Mouse (Mus musculus) kidney, embryonic 14.5 days (tissue): Measurements from ENCODE around the gene Erf. TPM values are rescaled to one million over a fixed set of nuclear protein-coding genes. Genes with fewer than 3 reads are reported as not detected.

Source experiments
- ATAC-seq: fragments of 200-750 bp; cut with Nextera tagmentation; 2 replicates; pipeline ENCODE4 v1.8.0; 2017; ENCODE audit warnings: moderate number of reproducible peaks, mild to moderate bottlenecking, moderate TSS enrichment, moderate library complexity; ENCODE audit not compliant: low FRiP score, low TSS enrichment
- H3K27ac ChIP-seq: fragments of 300-500 bp; sonication (generic); 2 replicates; pipeline ENCODE4 v1.5.1; 2014; ENCODE audit warnings: low read depth, mild to moderate bottlenecking, low read length, moderate library complexity, mixed read lengths
- H3K27me3 ChIP-seq: fragments of 300-500 bp; sonication (generic); 2 replicates; pipeline ENCODE4 v1.6.1; 2014; ENCODE audit warnings: mild to moderate bottlenecking, low read length; ENCODE audit not compliant: control insufficient read depth, insufficient read depth
- H3K36me3 ChIP-seq: fragments of 300-500 bp; sonication (generic); 2 replicates; pipeline ENCODE4 v1.6.1; 2014; ENCODE audit warnings: low read length, mixed read lengths; ENCODE audit not compliant: control insufficient read depth, insufficient read depth
- H3K4me1 ChIP-seq: fragments of 300-500 bp; sonication (generic); 2 replicates; pipeline ENCODE4 v1.6.1; 2014; ENCODE audit warnings: low read length, mixed read lengths; ENCODE audit not compliant: control insufficient read depth, insufficient read depth
- H3K4me2 ChIP-seq: fragments of 300-500 bp; sonication (generic); replicated peaks from 2 replicates; pipeline ENCODE4 v1.6.1; 2014; ENCODE audit warnings: low read depth, mild to moderate bottlenecking, low read length
- H3K4me3 ChIP-seq: fragments of 300-500 bp; sonication (generic); 2 replicates; pipeline ENCODE4 v1.5.1; 2014; ENCODE audit warnings: mild to moderate bottlenecking, low read length
- H3K9ac ChIP-seq: fragments of 300-500 bp; sonication (generic); 2 replicates; pipeline ENCODE4 v1.6.1; 2014; ENCODE audit warnings: low read depth, mild to moderate bottlenecking, low read length, moderate library complexity
- H3K9me3 ChIP-seq: fragments of 300-500 bp; sonication (generic); 2 replicates; pipeline ENCODE4 v1.6.1; 2016; ENCODE audit warnings: low read length; ENCODE audit not compliant: control insufficient read depth
- WGBS: fragments of 180-500 bp; shearing (Covaris S2); extraction: QIAGEN DNeasy Blood & Tissue Kit; methylation state at CpG from one replicate; pipeline ENCODE4 v1.1.7; 2014; 5-methylcytosine and 5-hydroxymethylcytosine counted together
- polyA plus RNA-seq: library from polyadenylated mRNA; unstranded; fragments of >200 nt; fragmentation: Nextera tagmentation; extraction: Ambion mirVana; gene quantifications from 2 replicates; pipeline ENCODE4 v1.2.1, GENCODE M21; 2014

Gene Erf
- polyA plus RNA-seq, 1 experiment from 2014 or later = 28.8 TPM

- H3K9ac ChIP-seq = peak within 1 kb of the TSS; percentile 90
- no peaks in the 10 kb centered on the region for H3K27me3 ChIP-seq
- peak within 1 kb of the TSS; percentile 60 for H3K4me3 ChIP-seq
- under 1% methylated on average over 38 of the region's 76 CpGs for WGBS
- H3K4me2 ChIP-seq = peak within 1 kb of the TSS; percentile 66
- no peaks in the 10 kb centered on the region for H3K9me3 ChIP-seq
- H3K36me3 ChIP-seq = peaks cover 31% of the 10 kb centered on the region
- peak; percentile 89 for ATAC-seq
- H3K27ac ChIP-seq = peak within 1 kb of the TSS; percentile 68
- H3K4me1 ChIP-seq = peaks cover 14% of the 10 kb centered on the region
Observed at GRCm38 (mm10) chr7:25237249-25238014, 13.1 kb downstream of the Erf start, which contains the start of gene Gsk3a. Gene Gsk3a (minus strand): TSS chr7:25237851.

- Histone ChIP-seq H3K9ac (no peak overlapping the region), H3K27ac (no peak overlapping the region), H3K27me3 (no peaks in the 10 kb centered on the region), H3K9me3 (no peaks in the 10 kb centered on the region), H3K4me1 (peaks cover 14% of the 10 kb centered on the region), H3K4me2 (no peak overlapping the region), H3K4me3 (no peak overlapping the region), H3K36me3 (peaks cover 47% of the 10 kb centered on the region)
- 85% methylated on average over 5 of the region's 5 CpGs for WGBS
- no peak for ATAC-seq
Observed at GRCm38 (mm10) chr7:25235526-25235925, 15.0 kb downstream of the Erf start.

- H3K36me3 ChIP-seq = peaks cover 71% of the 10 kb centered on the region
- 79% methylated on average over 2 of the region's 2 CpGs for WGBS
- no peak for ATAC-seq
- no peak overlapping the region for H3K4me3 ChIP-seq
- H3K27ac ChIP-seq = no peak overlapping the region
- no peaks in the 10 kb centered on the region for H3K9me3 ChIP-seq
- H3K4me1 ChIP-seq = peaks cover 10% of the 10 kb centered on the region; the same call in 1 of the 2 replicates
- no peak overlapping the region for H3K4me2 ChIP-seq
- H3K27me3 ChIP-seq = no peaks in the 10 kb centered on the region
- H3K9ac ChIP-seq = no peak overlapping the region
Observed at GRCm38 (mm10) chr7:25233061-25233460, 17.5 kb downstream of the Erf start.

- Histone ChIP-seq H3K9ac (no peak overlapping the region), H3K4me3 (no peak overlapping the region), H3K27ac (no peak overlapping the region), H3K9me3 (no peaks in the 10 kb centered on the region), H3K36me3 (peaks cover 80% of the 10 kb centered on the region), H3K4me2 (no peak overlapping the region), H3K4me1 (peaks cover 10% of the 10 kb centered on the region; the same call in 1 of the 2 replicates), H3K27me3 (no peaks in the 10 kb centered on the region)
- ATAC-seq = no peak
- WGBS = 65% methylated on average over 5 of the region's 5 CpGs
Observed at GRCm38 (mm10) chr7:25232101-25232648, 18.4 kb downstream of the Erf start.

GRCm38 (mm10) chr7:25230690-25231285 is 19.8 kb downstream of the Erf start:
- ATAC-seq = no peak
- WGBS = 84% methylated on average over 9 of the region's 9 CpGs

GRCm38 (mm10) chr7:25227523-25228300 is 22.8 kb downstream of the Erf start:
- Histone ChIP-seq H3K4me2 (no peak overlapping the region), H3K36me3 (peaks cover 88% of the 10 kb centered on the region), H3K27me3 (no peaks in the 10 kb centered on the region), H3K9me3 (no peaks in the 10 kb centered on the region), H3K4me1 (no peaks in the 10 kb centered on the region), H3K4me3 (no peak overlapping the region), H3K27ac (no peak overlapping the region), H3K9ac (no peak overlapping the region)
- 83% methylated on average over 1 of the region's 1 CpGs for WGBS
- no peak for ATAC-seq

More at GRCm38 (mm10) chr7:25230690-25231285, 19.8 kb downstream of the Erf start:
- H3K27me3 ChIP-seq = no peaks in the 10 kb centered on the region
- no peaks in the 10 kb centered on the region for H3K9me3 ChIP-seq
- H3K4me2 ChIP-seq = no peak overlapping the region
- no peaks in the 10 kb centered on the region for H3K4me1 ChIP-seq
- H3K27ac ChIP-seq = no peak overlapping the region
- no peak overlapping the region for H3K4me3 ChIP-seq
- peaks cover 93% of the 10 kb centered on the region for H3K36me3 ChIP-seq
- H3K9ac ChIP-seq = no peak overlapping the region

GRCm38 (mm10) chr7:25222275-25222967 is 28.1 kb downstream of the Erf start:
- 87% methylated on average over 10 of the region's 10 CpGs for WGBS
- peaks cover 37% of the 10 kb centered on the region for H3K36me3 ChIP-seq
- peak overlapping the region; percentile 77; the same call in 1 of the 2 replicates for H3K9ac ChIP-seq
- no peaks in the 10 kb centered on the region for H3K9me3 ChIP-seq
- no peaks in the 10 kb centered on the region for H3K27me3 ChIP-seq
- peak overlapping the region; percentile 95 for H3K4me2 ChIP-seq
- peak overlapping the region; percentile 67 for H3K4me3 ChIP-seq
- peak overlapping the region; percentile 80; the same call in 1 of the 2 replicates for H3K27ac ChIP-seq
- peaks cover 26% of the 10 kb centered on the region for H3K4me1 ChIP-seq
- no peak for ATAC-seq

- peaks cover 26% of the 10 kb centered on the region for H3K4me1 ChIP-seq
- no peaks in the 10 kb centered on the region for H3K9me3 ChIP-seq
- ATAC-seq = peak; percentile 94
- under 1% methylated on average over 43 of the region's 45 CpGs for WGBS
- H3K36me3 ChIP-seq = peaks cover 26% of the 10 kb centered on the region
- H3K27ac ChIP-seq = peak within 1 kb of the TSS; percentile 80
- peak within 1 kb of the TSS; percentile 77 for H3K9ac ChIP-seq
- peak within 1 kb of the TSS; percentile 95 for H3K4me2 ChIP-seq
- peak within 1 kb of the TSS; percentile 67 for H3K4me3 ChIP-seq
- no peaks in the 10 kb centered on the region for H3K27me3 ChIP-seq
Observed at GRCm38 (mm10) chr7:25221102-25221883, 29.3 kb downstream of the Erf start, which contains the start of gene Zfp526. Gene Zfp526 (plus strand): TSS chr7:25221425.
